Mouse (Mus musculus): ENCODE results near the gene Fam78a. TPM values are rescaled to one million over a fixed set of nuclear protein-coding genes. Genes with fewer than 3 reads are reported as not detected.

Gene Fam78a
- total and polyA plus RNA-seq, 3 experiments: 16.0 to 17.4 TPM; not detected in 1

- 0 out of 4 replicates have a peak overlapping the region, but pooled peaks of 1 of the 2 experiments have one; percentile 8 for H3K4me3 ChIP-seq (ENCODE audit: control insufficient read depth in 1 of 2, insufficient read depth in 1 of 2, low read depth in 2 of 2, low read length in 2 of 2)
- H3K4me1 ChIP-seq (ENCODE audit: control insufficient read depth in 1 of 2, insufficient read depth in 2 of 2, low read length in 2 of 2): peaks cover 17 to 35% of the 10 kb centered on the region in 2 experiments
- no peaks in the 10 kb centered on the region for H3K27me3 ChIP-seq (ENCODE audit: control insufficient read depth in 1 of 2, insufficient read depth in 2 of 2, low read length in 2 of 2)
- H3K9ac ChIP-seq (ENCODE audit: control insufficient read depth, low read depth, low read length, poor library complexity, severe bottlenecking): peak overlapping the region; percentile 61
- TF ChIP-seq ZNF384 (IDR thresholded peaks at IDR 0.05; ENCODE audit: low read depth, low read length): no peak
- no peak for TF ChIP-seq NRF1 (IDR thresholded peaks at IDR 0.05; ENCODE audit: insufficient read depth, low read depth, low read length, poor library complexity, severe bottlenecking)
- no peak for TF ChIP-seq ELF1 (IDR thresholded peaks at IDR 0.05; ENCODE audit: low read depth, low read length)
- no peak for TF ChIP-seq MAZ (IDR thresholded peaks at IDR 0.05; ENCODE audit: low read depth, low read length)
- no peak for TF ChIP-seq SMC3 (IDR thresholded peaks at IDR 0.05; ENCODE audit: low read depth, low read length)
- TF ChIP-seq ETS1 (IDR thresholded peaks at IDR 0.05; ENCODE audit: low read depth, low read length): no peak
- TF ChIP-seq MYB (IDR thresholded peaks at IDR 0.05; ENCODE audit: low read depth, low read length): no peak
- TF ChIP-seq MXI1 (IDR thresholded peaks at IDR 0.05; ENCODE audit: low read depth, low read length): no peak
- no peak for TF ChIP-seq HCFC1 (IDR thresholded peaks at IDR 0.05; ENCODE audit: low read depth, low read length)
- no peak for TF ChIP-seq TAL1 (IDR thresholded peaks at IDR 0.05; ENCODE audit: low read length)
- no peak for TF ChIP-seq ZKSCAN1 (IDR thresholded peaks at IDR 0.05; ENCODE audit: low read depth, low read length)
- TF ChIP-seq NELFE (IDR thresholded peaks at IDR 0.05; ENCODE audit: low read depth, low read length): no peak
- TF ChIP-seq POLR2AphosphoS2 (IDR thresholded peaks at IDR 0.05; ENCODE audit: low read length): no peak
- no peak for TF ChIP-seq JUND (IDR thresholded peaks at IDR 0.05; ENCODE audit: low read depth, low read length)
- DNase-seq (ENCODE audit: low read depth, low spot score): no peak
- H3K79me2 ChIP-seq (ENCODE audit: control insufficient read depth, insufficient read depth, low read length, poor library complexity): no peaks in the 10 kb centered on the region
- peak overlapping the region; percentile 89 for H3K27ac ChIP-seq (ENCODE audit: control insufficient read depth, low read depth, low read length)
- H3K9me3 ChIP-seq (replicated peaks; ENCODE audit: insufficient read depth, low read length): no peaks in the 10 kb centered on the region
- peaks cover 2 to 26% of the 10 kb centered on the region in 2 experiments for H3K36me3 ChIP-seq (ENCODE audit: control insufficient read depth in 1 of 2, insufficient read depth in 2 of 2, low read length in 2 of 2)
Measured at GRCm38 (mm10) chr2:32056524-32056923, 28.1 kb downstream of the Fam78a start.

- Histone ChIP-seq H3K9me3 (replicated peaks; ENCODE audit: insufficient read depth, low read length) (no peaks in the 10 kb centered on the region), H3K36me3 (ENCODE audit: control insufficient read depth in 1 of 2, insufficient read depth in 2 of 2, low read length in 2 of 2) (peaks cover 2 to 16% of the 10 kb centered on the region in 2 experiments), H3K4me3 (ENCODE audit: control insufficient read depth in 1 of 2, insufficient read depth in 1 of 2, low read depth in 2 of 2, low read length in 2 of 2) (no peak overlapping the region), H3K4me1 (ENCODE audit: control insufficient read depth in 1 of 2, insufficient read depth in 2 of 2, low read length in 2 of 2) (peaks cover 11 to 25% of the 10 kb centered on the region in 2 experiments), H3K27ac (ENCODE audit: control insufficient read depth, low read depth, low read length) (no peak overlapping the region), H3K79me2 (ENCODE audit: control insufficient read depth, insufficient read depth, low read length, poor library complexity) (no peaks in the 10 kb centered on the region), H3K27me3 (ENCODE audit: control insufficient read depth in 1 of 2, insufficient read depth in 2 of 2, low read length in 2 of 2) (no peaks in the 10 kb centered on the region), H3K9ac (ENCODE audit: control insufficient read depth, low read depth, low read length, poor library complexity, severe bottlenecking) (no peak overlapping the region)
- no peak for DNase-seq (ENCODE audit: low read depth, low spot score)
- TF ChIP-seq ETS1 (IDR thresholded peaks at IDR 0.05; ENCODE audit: low read depth, low read length) (no peak), BHLHE40 (IDR thresholded peaks at IDR 0.05; ENCODE audit: borderline replicate concordance, low read depth, low read length) (no peak), TAL1 (IDR thresholded peaks at IDR 0.05; ENCODE audit: low read length) (no peak), RAD21 (IDR thresholded peaks at IDR 0.05; ENCODE audit: low read depth, low read length) (no peak), E2F4 (IDR thresholded peaks at IDR 0.05; ENCODE audit: borderline replicate concordance, low read depth, low read length) (no peak), USF2 (IDR thresholded peaks at IDR 0.05; ENCODE audit: borderline replicate concordance in 1 of 2, insufficient read depth in 1 of 2, low read depth in 1 of 2, low read length in 2 of 2) (no peak), ZNF384 (IDR thresholded peaks at IDR 0.05; ENCODE audit: low read depth, low read length) (no peak), MYB (IDR thresholded peaks at IDR 0.05; ENCODE audit: low read depth, low read length) (no peak), MAZ (IDR thresholded peaks at IDR 0.05; ENCODE audit: low read depth, low read length) (no peak), NELFE (IDR thresholded peaks at IDR 0.05; ENCODE audit: low read depth, low read length) (no peak)
Measured at GRCm38 (mm10) chr2:32055357-32055965, 29.2 kb downstream of the Fam78a start.

Measured in MEL (cell line).